Mouse (Mus musculus): Measurements from ENCODE around the gene Ttn.
A peak's percentile ranks its signal among the peaks of the same experiment; 100 is the strongest.

Ttn gene

GRCm38 (mm10) chr2:76655982-76656381 lies 326.4 kb downstream of the Ttn start:
- Histone ChIP-seq H3K36me3 (ENCODE audit: control insufficient read depth, insufficient read depth, low read length, poor library complexity, severe bottlenecking) (no peaks in the 10 kb centered on the region), H3K27me3 (ENCODE audit: control insufficient read depth, insufficient read depth, low read length, poor library complexity, severe bottlenecking) (no peaks in the 10 kb centered on the region)
- DNase-seq (ENCODE audit: low read depth, low spot score), result peak; percentile 4

- no peak for DNase-seq (ENCODE audit: low read depth, low spot score)
- H3K36me3 ChIP-seq (ENCODE audit: control insufficient read depth, insufficient read depth, low read length, poor library complexity, severe bottlenecking), result no peaks in the 10 kb centered on the region
- no peaks in the 10 kb centered on the region for H3K27me3 ChIP-seq (ENCODE audit: control insufficient read depth, insufficient read depth, low read length, poor library complexity, severe bottlenecking)
Measured at GRCm38 (mm10) chr2:76655444-76655843, 326.9 kb downstream of the Ttn start.

GRCm38 (mm10) chr2:76654646-76655045 lies 327.7 kb downstream of the Ttn start:
- no peaks in the 10 kb centered on the region for H3K27me3 ChIP-seq (ENCODE audit: control insufficient read depth, insufficient read depth, low read length, poor library complexity, severe bottlenecking)
- H3K36me3 ChIP-seq (ENCODE audit: control insufficient read depth, insufficient read depth, low read length, poor library complexity, severe bottlenecking), result no peaks in the 10 kb centered on the region
- no peak for DNase-seq (ENCODE audit: low read depth, low spot score)

Measured in splenic B cell, adult 2 months (primary cell).